Mouse (Mus musculus): Measurements from ENCODE around the gene Tpi1. TPM values are rescaled to one million over a fixed set of nuclear protein-coding genes. Genes with fewer than 3 reads are reported as not detected.

Tpi1 gene
- polyA plus RNA-seq, 1 experiment from 2014 or later = 718 TPM

DNA sequence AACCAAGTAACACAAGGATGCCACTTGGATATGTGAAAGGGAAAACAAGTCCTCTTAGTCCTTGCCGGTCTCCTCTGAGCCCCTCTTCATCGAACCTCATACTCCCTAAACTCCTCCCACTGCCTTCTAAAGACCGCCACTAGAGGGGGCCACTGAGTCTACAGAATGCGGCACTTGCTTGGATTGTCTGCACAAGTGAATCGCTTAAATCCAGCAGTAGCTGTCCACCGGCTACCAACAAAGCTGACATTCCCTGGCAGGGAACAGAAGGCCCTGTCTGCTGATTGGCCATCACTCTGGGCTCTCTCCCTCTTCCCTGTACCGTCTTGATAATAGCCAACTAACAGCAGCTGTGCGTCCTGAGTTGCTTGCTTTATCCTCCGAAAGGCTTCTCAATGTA, 33.2 kb upstream of the Tpi1 start:
- Histone ChIP-seq H3K4me1 (ENCODE audit: insufficient read depth) (no peaks in the 10 kb centered on the region), H3K36me3 (ENCODE audit: insufficient read depth) (peaks cover 24% of the 10 kb centered on the region; the same call in 1 of the 2 replicates), H3K27ac (ENCODE audit: low read depth) (no peak overlapping the region), H3K9ac (no peak overlapping the region), H3K9me3 (ENCODE audit: low read depth, low read length) (no peaks in the 10 kb centered on the region), H3K27me3 (ENCODE audit: insufficient read depth, low read length) (no peaks in the 10 kb centered on the region), H3K4me3 (ENCODE audit: low read depth, low read length) (no peak overlapping the region), H3K4me2 (no peak overlapping the region)
- peak; percentile 98 for TF ChIP-seq CTCF (IDR thresholded peaks at IDR 0.05; ENCODE audit: low read depth)
- peak; percentile 89 for ATAC-seq (ENCODE audit: insufficient read depth)
- WGBS = 9% methylated on average over 9 of the region's 9 CpGs
- peak; percentile 97 for DNase-seq

DNA sequence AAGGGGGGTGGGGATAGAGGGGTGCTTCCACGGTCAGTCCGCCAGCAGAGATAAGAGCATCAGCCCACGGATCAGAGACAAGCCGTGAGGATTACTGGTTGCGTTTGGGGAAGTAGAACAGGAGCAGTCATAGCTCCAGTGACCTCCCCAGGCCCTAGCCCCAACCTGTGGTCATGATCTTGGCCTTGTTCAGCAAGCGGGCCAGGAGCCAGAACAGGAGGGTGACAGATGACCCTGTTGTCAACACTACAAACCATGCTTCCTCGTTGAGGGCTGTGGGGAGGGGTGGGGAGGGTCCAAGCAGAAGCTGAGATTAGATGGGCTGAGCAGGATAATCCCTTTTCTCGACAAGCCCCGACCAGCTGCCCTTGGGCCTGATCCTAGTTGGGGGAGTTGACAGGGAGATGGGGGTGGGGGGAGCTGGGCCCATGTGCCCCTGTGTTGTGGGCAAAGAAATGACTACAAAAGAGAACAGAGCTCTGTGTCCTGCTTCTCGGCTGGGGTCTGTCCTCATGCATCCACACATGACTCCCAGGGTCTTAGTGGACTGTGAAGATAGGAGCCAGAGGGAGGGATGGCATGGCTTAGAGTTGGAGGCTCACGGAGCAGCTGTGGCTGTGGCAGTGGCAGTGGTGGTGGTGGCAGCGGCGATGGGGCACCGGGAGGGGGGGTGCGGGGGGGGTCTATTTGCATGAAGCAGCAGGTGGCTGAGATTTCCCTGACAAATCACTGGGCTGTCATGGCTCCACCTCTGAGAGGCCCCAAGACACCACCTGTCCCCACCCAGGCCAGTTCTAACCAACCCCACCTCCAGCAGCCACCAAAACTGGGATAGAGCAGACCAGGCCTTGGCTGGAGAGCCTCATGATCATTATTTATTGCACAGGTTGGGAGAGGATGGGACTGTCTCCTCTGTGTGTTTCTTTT, 26.4 kb upstream of the Tpi1 start, which contains the start of gene Gnb3:
Gene Gnb3 (minus strand): TSS at position 35 of the 927 bp plus-strand sequence.
- Histone ChIP-seq H3K27ac (ENCODE audit: low read depth) (no peak within 1 kb of the TSS), H3K9ac (peak within 1 kb of the TSS; percentile 8; the same call in 1 of the 2 replicates), H3K4me2 (no peak within 1 kb of the TSS), H3K27me3 (ENCODE audit: insufficient read depth, low read length) (no peaks in the 10 kb centered on the region), H3K4me3 (ENCODE audit: low read depth, low read length) (no peak within 1 kb of the TSS), H3K9me3 (ENCODE audit: low read depth, low read length) (no peaks in the 10 kb centered on the region), H3K4me1 (ENCODE audit: insufficient read depth) (0 out of 2 replicates have a peak, but pooled peaks cover 9% of the 10 kb centered on the region), H3K36me3 (ENCODE audit: insufficient read depth) (peaks cover 8% of the 10 kb centered on the region; the same call in 1 of the 2 replicates)
- 23% methylated on average over 15 of the region's 15 CpGs for WGBS
- no peak for TF ChIP-seq CTCF (IDR thresholded peaks at IDR 0.05; ENCODE audit: low read depth)
- ATAC-seq (ENCODE audit: insufficient read depth) = 0 out of 2 replicates have a peak, but pooled peaks have one; percentile 6
- no peak for DNase-seq

DNA sequence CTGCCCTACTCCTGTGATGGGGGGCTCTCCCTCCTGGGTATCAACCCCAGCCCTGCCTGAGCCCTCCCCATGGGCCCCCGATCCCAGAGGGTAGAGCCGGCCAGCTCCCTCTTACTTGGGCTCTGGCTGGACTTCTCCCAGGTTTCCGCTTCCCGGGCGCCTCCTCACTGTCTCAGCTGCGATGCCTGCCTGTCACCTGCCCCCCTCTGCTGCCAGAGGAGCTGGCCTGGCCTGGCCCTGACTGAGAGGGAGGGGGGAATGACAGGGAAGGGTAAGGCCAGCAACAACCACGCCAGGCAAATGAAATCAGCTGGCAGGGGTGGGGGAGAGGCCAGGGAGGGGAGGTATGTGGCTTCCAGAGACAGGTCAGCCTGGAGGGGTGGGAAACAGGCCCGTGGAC, 25.7 kb upstream of the Tpi1 start:
- H3K4me3 ChIP-seq (ENCODE audit: low read depth, low read length) = no peak overlapping the region
- peak; percentile 18; the same call in 1 of the 2 replicates for ATAC-seq (ENCODE audit: insufficient read depth)
- no peak overlapping the region for H3K4me2 ChIP-seq
- DNase-seq = no peak
- no peak for TF ChIP-seq CTCF (IDR thresholded peaks at IDR 0.05; ENCODE audit: low read depth)
- no peaks in the 10 kb centered on the region for H3K27me3 ChIP-seq (ENCODE audit: insufficient read depth, low read length)
- H3K9me3 ChIP-seq (ENCODE audit: low read depth, low read length) = no peaks in the 10 kb centered on the region
- H3K9ac ChIP-seq = peak overlapping the region; percentile 8; the same call in 1 of the 2 replicates
- WGBS = 8% methylated on average over 8 of the region's 8 CpGs
- H3K4me1 ChIP-seq (ENCODE audit: insufficient read depth) = 0 out of 2 replicates have a peak, but pooled peaks cover 9% of the 10 kb centered on the region
- H3K36me3 ChIP-seq (ENCODE audit: insufficient read depth) = peaks cover 5% of the 10 kb centered on the region; the same call in 1 of the 2 replicates
- no peak overlapping the region for H3K27ac ChIP-seq (ENCODE audit: low read depth)

DNA sequence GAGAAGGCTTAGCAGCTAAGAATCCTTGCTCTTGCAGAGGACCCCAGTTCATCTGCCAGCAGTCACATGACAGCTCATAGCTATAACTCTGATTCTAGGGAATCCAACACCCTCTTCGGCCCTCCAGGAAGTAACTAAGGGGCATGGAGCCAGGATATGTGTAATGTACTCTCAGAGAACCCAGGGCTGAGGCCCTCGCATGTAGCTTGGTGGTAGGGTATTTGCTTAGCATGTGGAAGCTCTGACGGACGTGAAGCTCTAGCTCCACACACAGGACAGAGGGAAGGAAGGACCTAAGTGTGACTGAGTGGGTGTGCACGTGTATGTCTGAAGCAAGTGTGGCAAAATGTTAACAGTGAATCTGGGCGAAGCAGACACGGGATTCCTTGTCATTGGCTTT, 22.3 kb upstream of the Tpi1 start:
- ATAC-seq (ENCODE audit: insufficient read depth) (peak; percentile 24; the same call in 1 of the 2 replicates), DNase-seq (peak; percentile 70)
- Histone ChIP-seq H3K4me3 (ENCODE audit: low read depth, low read length) (no peak overlapping the region), H3K27ac (ENCODE audit: low read depth) (peak overlapping the region; percentile 33), H3K4me2 (no peak overlapping the region), H3K9me3 (ENCODE audit: low read depth, low read length) (no peaks in the 10 kb centered on the region), H3K4me1 (ENCODE audit: insufficient read depth) (0 out of 2 replicates have a peak, but pooled peaks cover 9% of the 10 kb centered on the region), H3K36me3 (ENCODE audit: insufficient read depth) (peaks cover 33% of the 10 kb centered on the region), H3K27me3 (ENCODE audit: insufficient read depth, low read length) (no peaks in the 10 kb centered on the region), H3K9ac (no peak overlapping the region)
- TF ChIP-seq CTCF (IDR thresholded peaks at IDR 0.05; ENCODE audit: low read depth) = peak; percentile 18; the same call in 1 of the 2 replicates
- WGBS = 54% methylated on average over 7 of the region's 7 CpGs

DNA sequence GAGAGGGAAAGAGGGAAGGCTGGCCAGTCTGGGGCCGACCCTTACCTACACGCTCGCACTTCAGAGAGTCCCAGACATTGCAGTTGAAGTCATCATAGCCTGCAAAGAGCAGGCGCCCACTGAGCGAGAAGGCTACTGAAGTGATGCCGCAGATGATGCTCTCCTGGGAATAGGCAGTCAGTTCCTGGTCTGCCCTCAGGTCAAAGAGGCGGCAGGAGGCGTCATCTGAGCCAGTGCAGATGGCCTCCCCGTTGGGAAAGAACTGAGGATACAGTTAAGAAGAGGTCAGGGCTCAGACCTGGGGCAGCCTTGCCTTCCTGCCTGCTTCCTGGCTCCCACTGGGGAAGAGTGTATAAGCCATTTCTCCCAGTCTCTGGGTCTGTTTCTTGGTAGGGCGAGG, 21.4 kb upstream of the Tpi1 start:
- no peaks in the 10 kb centered on the region for H3K9me3 ChIP-seq (ENCODE audit: low read depth, low read length)
- 0 out of 2 replicates have a peak, but pooled peaks cover 12% of the 10 kb centered on the region for H3K4me1 ChIP-seq (ENCODE audit: insufficient read depth)
- no peaks in the 10 kb centered on the region for H3K27me3 ChIP-seq (ENCODE audit: insufficient read depth, low read length)
- no peak overlapping the region for H3K4me3 ChIP-seq (ENCODE audit: low read depth, low read length)
- H3K9ac ChIP-seq = peak overlapping the region; percentile 9; the same call in 1 of the 2 replicates
- ATAC-seq (ENCODE audit: insufficient read depth) (no peak), DNase-seq (no peak)
- no peak for TF ChIP-seq CTCF (IDR thresholded peaks at IDR 0.05; ENCODE audit: low read depth)
- H3K36me3 ChIP-seq (ENCODE audit: insufficient read depth) = peaks cover 35% of the 10 kb centered on the region
- H3K4me2 ChIP-seq = no peak overlapping the region
- H3K27ac ChIP-seq (ENCODE audit: low read depth) = 0 out of 2 replicates have a peak overlapping the region, but pooled peaks have one; percentile 8
- WGBS = 53% methylated on average over 10 of the region's 10 CpGs

DNA sequence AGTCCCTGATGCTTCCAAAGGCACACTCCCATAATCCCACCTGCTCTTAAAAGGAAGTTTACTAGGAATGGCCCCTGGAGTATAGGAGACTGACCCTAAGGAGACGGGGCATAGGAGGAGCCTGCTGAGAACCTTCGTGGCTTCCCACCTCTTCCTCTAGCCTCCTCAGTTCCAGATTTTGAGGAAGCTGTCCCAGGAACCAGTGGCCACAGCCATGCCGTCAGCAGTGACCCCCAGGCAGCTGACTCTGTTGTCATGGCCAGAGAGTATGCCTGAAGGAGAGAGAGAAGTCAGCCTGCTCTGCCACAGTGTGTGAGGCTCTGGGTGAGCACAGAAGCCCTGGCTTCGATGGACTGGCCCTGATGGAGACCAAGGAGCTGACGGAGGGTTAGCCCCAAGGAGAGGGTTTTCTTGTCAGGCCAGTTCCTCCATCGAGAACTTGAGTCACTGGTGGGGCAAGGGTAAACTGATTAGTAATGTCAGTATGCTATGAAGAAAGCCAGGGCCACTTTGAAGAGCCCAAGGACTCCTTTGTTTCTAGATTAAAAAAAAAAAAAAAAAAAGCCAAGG, 20.5 kb upstream of the Tpi1 start:
- Histone ChIP-seq H3K4me1 (ENCODE audit: insufficient read depth) (0 out of 2 replicates have a peak, but pooled peaks cover 12% of the 10 kb centered on the region), H3K4me3 (ENCODE audit: low read depth, low read length) (no peak overlapping the region), H3K4me2 (no peak overlapping the region), H3K36me3 (ENCODE audit: insufficient read depth) (peaks cover 35% of the 10 kb centered on the region), H3K27me3 (ENCODE audit: insufficient read depth, low read length) (no peaks in the 10 kb centered on the region), H3K9me3 (ENCODE audit: low read depth, low read length) (no peaks in the 10 kb centered on the region), H3K27ac (ENCODE audit: low read depth) (no peak overlapping the region), H3K9ac (no peak overlapping the region)
- 75% methylated on average over 6 of the region's 6 CpGs for WGBS
- DNase-seq (no peak), ATAC-seq (ENCODE audit: insufficient read depth) (no peak)
- no peak for TF ChIP-seq CTCF (IDR thresholded peaks at IDR 0.05; ENCODE audit: low read depth)

All from lung, embryonic 14.5 days (tissue).